Mouse (Mus musculus) megakaryocyte, embryonic 14.5 days (primary cell): Measurements from ENCODE around the gene Fhl5.

ENCODE experiments used
- FLI1 ChIP-seq: IDR thresholded peaks from 2 replicates; pipeline ENCODE4 v1.6.1; 2012; ENCODE audit warnings: low read length, inconsistent platforms, mixed read lengths
- GATA1 ChIP-seq: IDR thresholded peaks from 3 replicates; pipeline ENCODE4 v1.6.1; 2012; ENCODE audit warnings: mixed read lengths, low read length, inconsistent platforms, borderline replicate concordance

- TF ChIP-seq GATA1 (no peak), FLI1 (no peak)
Measured at GRCm38 (mm10) chr4:25242776-25243175, at the start of gene Fhl5.
